Mouse (Mus musculus): ENCODE results near the gene Adam12. TPM values are rescaled to one million over a fixed set of nuclear protein-coding genes. Genes with fewer than 3 reads are reported as not detected.

The Adam12 gene
- polyA plus RNA-seq, 1 experiment from 2014 or later = 3.1 TPM

- DNase-seq (ENCODE audit: low spot score) = no peak
- Histone ChIP-seq H3K4me2 (replicated peaks; ENCODE audit: low read depth, low read length) (no peak overlapping the region), H3K27ac (ENCODE audit: low read depth, low read length) (no peak overlapping the region), H3K9me3 (ENCODE audit: control insufficient read depth, low read length) (no peaks in the 10 kb centered on the region), H3K4me3 (ENCODE audit: low read depth, low read length) (no peak overlapping the region), H3K36me3 (ENCODE audit: control insufficient read depth, insufficient read depth, low read length) (no peaks in the 10 kb centered on the region), H3K27me3 (ENCODE audit: control insufficient read depth, insufficient read depth, low read length) (no peaks in the 10 kb centered on the region), H3K4me1 (replicated peaks; ENCODE audit: control insufficient read depth, insufficient read depth, low read length) (no peaks in the 10 kb centered on the region), H3K9ac (ENCODE audit: low read depth, low read length) (no peak overlapping the region)
- 88% methylated on average over 5 of the region's 5 CpGs for WGBS
- no peak for ATAC-seq (ENCODE audit: low FRiP score)
Measured at GRCm38 (mm10) chr7:134009157-134009556, 222.8 kb downstream of the Adam12 start.

GRCm38 (mm10) chr7:134007942-134008361 lies 224.0 kb downstream of the Adam12 start:
- H3K4me1 ChIP-seq (replicated peaks; ENCODE audit: control insufficient read depth, insufficient read depth, low read length) = no peaks in the 10 kb centered on the region
- no peak overlapping the region for H3K9ac ChIP-seq (ENCODE audit: low read depth, low read length)
- DNase-seq (ENCODE audit: low spot score) (no peak), ATAC-seq (ENCODE audit: low FRiP score) (no peak)
- H3K4me2 ChIP-seq (replicated peaks; ENCODE audit: low read depth, low read length) = no peak overlapping the region
- no peaks in the 10 kb centered on the region for H3K9me3 ChIP-seq (ENCODE audit: control insufficient read depth, low read length)
- no peaks in the 10 kb centered on the region for H3K27me3 ChIP-seq (ENCODE audit: control insufficient read depth, insufficient read depth, low read length)
- no peak overlapping the region for H3K27ac ChIP-seq (ENCODE audit: low read depth, low read length)
- 74% methylated on average over 3 of the region's 3 CpGs for WGBS
- H3K36me3 ChIP-seq (ENCODE audit: control insufficient read depth, insufficient read depth, low read length) = no peaks in the 10 kb centered on the region
- no peak overlapping the region for H3K4me3 ChIP-seq (ENCODE audit: low read depth, low read length)

GRCm38 (mm10) chr7:134001581-134001980 lies 230.4 kb downstream of the Adam12 start:
- ATAC-seq (ENCODE audit: low FRiP score) (no peak), DNase-seq (ENCODE audit: low spot score) (no peak)
- Histone ChIP-seq H3K36me3 (ENCODE audit: control insufficient read depth, insufficient read depth, low read length) (no peaks in the 10 kb centered on the region), H3K9me3 (ENCODE audit: control insufficient read depth, low read length) (no peaks in the 10 kb centered on the region), H3K9ac (ENCODE audit: low read depth, low read length) (no peak overlapping the region), H3K27ac (ENCODE audit: low read depth, low read length) (no peak overlapping the region), H3K4me1 (replicated peaks; ENCODE audit: control insufficient read depth, insufficient read depth, low read length) (no peaks in the 10 kb centered on the region), H3K4me3 (ENCODE audit: low read depth, low read length) (no peak overlapping the region), H3K4me2 (replicated peaks; ENCODE audit: low read depth, low read length) (no peak overlapping the region), H3K27me3 (ENCODE audit: control insufficient read depth, insufficient read depth, low read length) (no peaks in the 10 kb centered on the region)
- 94% methylated on average over 4 of the region's 4 CpGs for WGBS

GRCm38 (mm10) chr7:133990930-133991329 lies 241.0 kb downstream of the Adam12 start:
- ATAC-seq (ENCODE audit: low FRiP score) (no peak), DNase-seq (ENCODE audit: low spot score) (no peak)
- H3K9me3 ChIP-seq (ENCODE audit: control insufficient read depth, low read length) = no peaks in the 10 kb centered on the region
- no peak overlapping the region for H3K4me2 ChIP-seq (replicated peaks; ENCODE audit: low read depth, low read length)
- no peak overlapping the region for H3K27ac ChIP-seq (ENCODE audit: low read depth, low read length)
- no peaks in the 10 kb centered on the region for H3K27me3 ChIP-seq (ENCODE audit: control insufficient read depth, insufficient read depth, low read length)
- H3K36me3 ChIP-seq (ENCODE audit: control insufficient read depth, insufficient read depth, low read length) = no peaks in the 10 kb centered on the region
- H3K9ac ChIP-seq (ENCODE audit: low read depth, low read length) = no peak overlapping the region
- H3K4me1 ChIP-seq (replicated peaks; ENCODE audit: control insufficient read depth, insufficient read depth, low read length) = no peaks in the 10 kb centered on the region
- no peak overlapping the region for H3K4me3 ChIP-seq (ENCODE audit: low read depth, low read length)

- Histone ChIP-seq H3K4me2 (replicated peaks; ENCODE audit: low read depth, low read length) (no peak overlapping the region), H3K9ac (ENCODE audit: low read depth, low read length) (no peak overlapping the region), H3K4me1 (replicated peaks; ENCODE audit: control insufficient read depth, insufficient read depth, low read length) (no peaks in the 10 kb centered on the region), H3K27ac (ENCODE audit: low read depth, low read length) (no peak overlapping the region), H3K9me3 (ENCODE audit: control insufficient read depth, low read length) (no peaks in the 10 kb centered on the region), H3K4me3 (ENCODE audit: low read depth, low read length) (no peak overlapping the region), H3K27me3 (ENCODE audit: control insufficient read depth, insufficient read depth, low read length) (no peaks in the 10 kb centered on the region), H3K36me3 (ENCODE audit: control insufficient read depth, insufficient read depth, low read length) (no peaks in the 10 kb centered on the region)
- 86% methylated on average over 5 of the region's 5 CpGs for WGBS
- DNase-seq (ENCODE audit: low spot score) (no peak), ATAC-seq (ENCODE audit: low FRiP score) (no peak)
Measured at GRCm38 (mm10) chr7:133988356-133988755, 243.6 kb downstream of the Adam12 start.

DNA sequence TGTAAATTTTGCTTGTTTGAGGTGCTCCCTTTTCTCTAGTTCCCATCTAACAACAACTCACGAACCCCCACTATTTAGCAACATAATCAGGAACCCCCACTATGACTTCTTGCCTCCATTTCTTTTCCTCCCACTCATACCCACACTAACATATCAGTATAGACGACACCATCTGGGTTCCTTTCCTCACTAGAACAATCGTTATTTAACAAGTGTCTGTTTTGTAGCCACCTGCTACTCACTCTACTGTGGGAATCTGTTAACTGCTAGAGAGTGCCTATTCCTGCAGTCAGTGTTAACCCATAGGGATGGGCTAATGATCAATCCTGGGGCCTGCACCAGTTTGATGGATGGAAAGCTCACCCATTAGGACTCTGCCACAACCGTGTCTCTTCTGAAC lies 245.7 kb downstream of the Adam12 start:
- Histone ChIP-seq H3K4me2 (replicated peaks; ENCODE audit: low read depth, low read length) (no peak overlapping the region), H3K9me3 (ENCODE audit: control insufficient read depth, low read length) (no peaks in the 10 kb centered on the region), H3K27ac (ENCODE audit: low read depth, low read length) (no peak overlapping the region), H3K9ac (ENCODE audit: low read depth, low read length) (no peak overlapping the region), H3K36me3 (ENCODE audit: control insufficient read depth, insufficient read depth, low read length) (no peaks in the 10 kb centered on the region), H3K27me3 (ENCODE audit: control insufficient read depth, insufficient read depth, low read length) (no peaks in the 10 kb centered on the region), H3K4me1 (replicated peaks; ENCODE audit: control insufficient read depth, insufficient read depth, low read length) (no peaks in the 10 kb centered on the region), H3K4me3 (ENCODE audit: low read depth, low read length) (no peak overlapping the region)
- 79% methylated on average over 4 of the region's 4 CpGs for WGBS
- no peak for ATAC-seq (ENCODE audit: low FRiP score)
- DNase-seq (ENCODE audit: low spot score) = no peak

GRCm38 (mm10) chr7:133985648-133986047 lies 246.3 kb downstream of the Adam12 start:
- H3K36me3 ChIP-seq (ENCODE audit: control insufficient read depth, insufficient read depth, low read length) = no peaks in the 10 kb centered on the region
- no peaks in the 10 kb centered on the region for H3K9me3 ChIP-seq (ENCODE audit: control insufficient read depth, low read length)
- ATAC-seq (ENCODE audit: low FRiP score) (no peak), DNase-seq (ENCODE audit: low spot score) (no peak)
- no peak overlapping the region for H3K4me2 ChIP-seq (replicated peaks; ENCODE audit: low read depth, low read length)
- H3K4me3 ChIP-seq (ENCODE audit: low read depth, low read length) = no peak overlapping the region
- H3K27me3 ChIP-seq (ENCODE audit: control insufficient read depth, insufficient read depth, low read length) = no peaks in the 10 kb centered on the region
- no peaks in the 10 kb centered on the region for H3K4me1 ChIP-seq (replicated peaks; ENCODE audit: control insufficient read depth, insufficient read depth, low read length)
- H3K27ac ChIP-seq (ENCODE audit: low read depth, low read length) = no peak overlapping the region
- 96% methylated on average over 1 of the region's 1 CpGs for WGBS
- H3K9ac ChIP-seq (ENCODE audit: low read depth, low read length) = no peak overlapping the region

GRCm38 (mm10) chr7:133976388-133977122 lies 255.4 kb downstream of the Adam12 start:
- Histone ChIP-seq H3K4me1 (replicated peaks; ENCODE audit: control insufficient read depth, insufficient read depth, low read length) (no peaks in the 10 kb centered on the region), H3K27ac (ENCODE audit: low read depth, low read length) (no peak overlapping the region), H3K36me3 (ENCODE audit: control insufficient read depth, insufficient read depth, low read length) (no peaks in the 10 kb centered on the region), H3K4me2 (replicated peaks; ENCODE audit: low read depth, low read length) (no peak overlapping the region), H3K9me3 (ENCODE audit: control insufficient read depth, low read length) (no peaks in the 10 kb centered on the region), H3K4me3 (ENCODE audit: low read depth, low read length) (no peak overlapping the region), H3K27me3 (ENCODE audit: control insufficient read depth, insufficient read depth, low read length) (no peaks in the 10 kb centered on the region), H3K9ac (ENCODE audit: low read depth, low read length) (no peak overlapping the region)
- WGBS = 75% methylated on average over 8 of the region's 8 CpGs
- ATAC-seq (ENCODE audit: low FRiP score) (no peak), DNase-seq (ENCODE audit: low spot score) (no peak)

DNA sequence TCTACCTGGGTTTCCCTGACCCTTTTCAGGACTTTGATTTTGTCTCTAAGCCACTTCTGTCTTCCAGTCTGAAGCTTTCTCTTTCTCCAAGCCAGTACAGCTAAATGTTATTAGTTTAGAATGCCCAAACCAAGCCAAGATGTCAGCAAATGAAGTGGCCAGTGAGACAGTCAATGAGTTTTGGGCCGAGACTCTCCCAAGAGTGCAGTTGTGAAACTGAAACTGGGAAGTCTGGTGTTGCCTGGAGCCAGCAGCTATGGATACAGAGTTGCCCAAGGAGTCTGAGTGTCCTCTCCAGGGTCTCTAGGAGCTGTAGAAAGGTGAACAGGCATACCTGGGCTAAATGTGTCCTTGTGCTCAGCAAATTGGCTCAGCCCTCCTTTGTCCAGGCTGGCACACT lies 260.9 kb downstream of the Adam12 start:
- 86% methylated on average over 1 of the region's 1 CpGs for WGBS
- Histone ChIP-seq H3K27ac (ENCODE audit: low read depth, low read length) (no peak overlapping the region), H3K4me2 (replicated peaks; ENCODE audit: low read depth, low read length) (no peak overlapping the region), H3K36me3 (ENCODE audit: control insufficient read depth, insufficient read depth, low read length) (no peaks in the 10 kb centered on the region), H3K9ac (ENCODE audit: low read depth, low read length) (no peak overlapping the region), H3K27me3 (ENCODE audit: control insufficient read depth, insufficient read depth, low read length) (no peaks in the 10 kb centered on the region), H3K4me3 (ENCODE audit: low read depth, low read length) (no peak overlapping the region), H3K9me3 (ENCODE audit: control insufficient read depth, low read length) (no peaks in the 10 kb centered on the region), H3K4me1 (replicated peaks; ENCODE audit: control insufficient read depth, insufficient read depth, low read length) (no peaks in the 10 kb centered on the region)
- no peak for DNase-seq (ENCODE audit: low spot score)
- ATAC-seq (ENCODE audit: low FRiP score) = no peak
